Mouse (Mus musculus) midbrain, embryonic 16.5 days (tissue): ENCODE results near the gene Polr3c. TPM values are rescaled to one million over a fixed set of nuclear protein-coding genes. Genes with fewer than 3 reads are reported as not detected.

Experiments used
- ATAC-seq: fragments of 200-750 bp; cut with Nextera tagmentation; 2 replicates; pipeline ENCODE4 v1.8.0; 2017; ENCODE audit warnings: moderate TSS enrichment
- H3K27ac ChIP-seq: fragments of 300-500 bp; sonication (generic); 2 replicates; pipeline ENCODE4 v1.5.1; 2014; ENCODE audit warnings: mild to moderate bottlenecking, low read length, mixed read lengths
- H3K27me3 ChIP-seq: fragments of 300-500 bp; sonication (generic); 2 replicates; pipeline ENCODE4 v1.6.1; 2014; ENCODE audit warnings: low read depth, low read length, mixed read lengths; ENCODE audit not compliant: control insufficient read depth, insufficient read depth
- H3K36me3 ChIP-seq: fragments of 300-500 bp; sonication (generic); 2 replicates; pipeline ENCODE4 v1.6.1; 2014; ENCODE audit warnings: mild to moderate bottlenecking, low read length, moderate library complexity, mixed read lengths; ENCODE audit not compliant: control insufficient read depth, insufficient read depth
- H3K4me1 ChIP-seq: fragments of 300-500 bp; sonication (generic); 2 replicates; pipeline ENCODE4 v1.6.1; 2014; ENCODE audit warnings: mild to moderate bottlenecking, low read length, mixed read lengths; ENCODE audit not compliant: control insufficient read depth, insufficient read depth
- H3K4me2 ChIP-seq: fragments of 300-500 bp; sonication (generic); 2 replicates; pipeline ENCODE4 v1.6.1; 2014; ENCODE audit warnings: mild to moderate bottlenecking, low read length, mixed read lengths
- H3K4me3 ChIP-seq: fragments of 300-500 bp; sonication (generic); 2 replicates; pipeline ENCODE4 v1.5.1; 2014; ENCODE audit warnings: low read depth, mild to moderate bottlenecking, low read length, moderate library complexity, mixed read lengths
- H3K9ac ChIP-seq: fragments of 300-500 bp; sonication (generic); 2 replicates; pipeline ENCODE4 v1.6.1; 2014; ENCODE audit warnings: low read depth, low read length, mixed read lengths
- H3K9me3 ChIP-seq: fragments of 300-500 bp; sonication (generic); replicated peaks from 2 replicates; pipeline ENCODE4 v1.6.1; 2014; ENCODE audit warnings: mild to moderate bottlenecking, low read length, mixed read lengths; ENCODE audit not compliant: control insufficient read depth, poor library complexity, severe bottlenecking
- WGBS: fragments of 180-500 bp; shearing (Covaris S2); extraction: QIAGEN DNeasy Blood & Tissue Kit; methylation state at CpG from one replicate; pipeline ENCODE4 v1.1.7; 2014; 5-methylcytosine and 5-hydroxymethylcytosine counted together
- polyA plus RNA-seq: library from polyadenylated mRNA; unstranded; fragments of >200 nt; fragmentation: Nextera tagmentation; extraction: Ambion mirVana; gene quantifications from 2 replicates; pipeline ENCODE4 v1.2.1, GENCODE M21; 2015

Gene Polr3c
- polyA plus RNA-seq, 1 experiment from 2014 or later, result 33.3 TPM

GRCm38 (mm10) chr3:96701003-96701402 lies 26.4 kb downstream of the Polr3c start:
- ATAC-seq, result no peak
- Histone ChIP-seq H3K27me3 (no peaks in the 10 kb centered on the region), H3K4me1 (peaks cover 6% of the 10 kb centered on the region), H3K9me3 (no peaks in the 10 kb centered on the region), H3K4me2 (no peak overlapping the region), H3K9ac (no peak overlapping the region), H3K36me3 (peaks cover 6% of the 10 kb centered on the region), H3K4me3 (no peak overlapping the region), H3K27ac (no peak overlapping the region)
- 87% methylated on average over 4 of the region's 4 CpGs for WGBS

GRCm38 (mm10) chr3:96700376-96700775 lies 27.1 kb downstream of the Polr3c start:
- WGBS, result 51% methylated on average over 7 of the region's 7 CpGs
- Histone ChIP-seq H3K4me1 (peaks cover 9% of the 10 kb centered on the region), H3K27ac (no peak overlapping the region)

GRCm38 (mm10) chr3:96698993-96699690 lies 28.3 kb downstream of the Polr3c start:
- Histone ChIP-seq H3K27me3 (no peaks in the 10 kb centered on the region), H3K9ac (no peak overlapping the region), H3K4me2 (no peak overlapping the region), H3K4me1 (peaks cover 9% of the 10 kb centered on the region), H3K4me3 (no peak overlapping the region), H3K9me3 (no peaks in the 10 kb centered on the region), H3K27ac (no peak overlapping the region), H3K36me3 (peaks cover 2% of the 10 kb centered on the region; the same call in 1 of the 2 replicates)
- 52% methylated on average over 19 of the region's 19 CpGs for whole genome bisulfite sequencing
- no peak for ATAC-seq

More at GRCm38 (mm10) chr3:96700376-96700775, 27.1 kb downstream of the Polr3c start:
- no peak overlapping the region for H3K9ac ChIP-seq
- H3K36me3 ChIP-seq, result peaks cover 6% of the 10 kb centered on the region
- no peaks in the 10 kb centered on the region for H3K27me3 ChIP-seq
- H3K4me3 ChIP-seq, result no peak overlapping the region
- no peak for ATAC-seq
- H3K4me2 ChIP-seq, result no peak overlapping the region
- no peaks in the 10 kb centered on the region for H3K9me3 ChIP-seq

GRCm38 (mm10) chr3:96696766-96697732 lies 30.4 kb downstream of the Polr3c start:
- Histone ChIP-seq H3K27me3 (no peaks in the 10 kb centered on the region), H3K4me2 (peak overlapping the region; percentile 80), H3K27ac (peak overlapping the region; percentile 90), H3K4me1 (peaks cover 9% of the 10 kb centered on the region), H3K36me3 (no peaks in the 10 kb centered on the region; the same call in 1 of the 2 replicates), H3K9ac (peak overlapping the region; percentile 91), H3K9me3 (no peaks in the 10 kb centered on the region), H3K4me3 (peak overlapping the region; percentile 91)
- WGBS, result 0% methylated on average over 80 of the region's 85 CpGs
- peak; percentile 93 for ATAC-seq

GRCm38 (mm10) chr3:96696198-96696765 lies 31.1 kb downstream of the Polr3c start, which contains the start of gene Pias3:
TSS of gene Pias3 (plus strand) at chr3:96696384.
- Histone ChIP-seq H3K9me3 (no peaks in the 10 kb centered on the region), H3K27ac (peak within 1 kb of the TSS; percentile 90), H3K9ac (peak within 1 kb of the TSS; percentile 91), H3K36me3 (no peaks in the 10 kb centered on the region; the same call in 1 of the 2 replicates), H3K4me2 (peak within 1 kb of the TSS; percentile 80), H3K4me1 (peaks cover 9% of the 10 kb centered on the region), H3K27me3 (no peaks in the 10 kb centered on the region), H3K4me3 (peak within 1 kb of the TSS; percentile 91)
- WGBS, result under 1% methylated on average over 35 of the region's 35 CpGs
- ATAC-seq, result peak; percentile 54

GRCm38 (mm10) chr3:96693579-96693978 lies 33.8 kb downstream of the Polr3c start:
- Histone ChIP-seq H3K27ac (no peak overlapping the region), H3K27me3 (no peaks in the 10 kb centered on the region), H3K4me2 (no peak overlapping the region), H3K36me3 (no peaks in the 10 kb centered on the region), H3K4me1 (peaks cover 9% of the 10 kb centered on the region), H3K9me3 (no peaks in the 10 kb centered on the region), H3K4me3 (no peak overlapping the region), H3K9ac (no peak overlapping the region)
- 88% methylated on average over 1 of the region's 1 CpGs for WGBS
- no peak for ATAC-seq

- H3K27me3 ChIP-seq, result no peaks in the 10 kb centered on the region
- H3K4me3 ChIP-seq, result no peak overlapping the region
- H3K9ac ChIP-seq, result no peak overlapping the region
- no peaks in the 10 kb centered on the region for H3K36me3 ChIP-seq
- WGBS, result 11% methylated on average over 3 of the region's 3 CpGs
- H3K4me2 ChIP-seq, result no peak overlapping the region
- no peak for ATAC-seq
- H3K4me1 ChIP-seq, result peaks cover 4% of the 10 kb centered on the region; the same call in 1 of the 2 replicates
- H3K9me3 ChIP-seq, result no peaks in the 10 kb centered on the region
- H3K27ac ChIP-seq, result no peak overlapping the region
Observed at GRCm38 (mm10) chr3:96692506-96692905, 34.9 kb downstream of the Polr3c start.

GRCm38 (mm10) chr3:96690298-96690697 lies 37.1 kb downstream of the Polr3c start:
- no peak for ATAC-seq
- Histone ChIP-seq H3K27me3 (no peaks in the 10 kb centered on the region), H3K4me1 (no peaks in the 10 kb centered on the region), H3K9ac (no peak overlapping the region), H3K4me2 (no peak overlapping the region), H3K27ac (no peak overlapping the region), H3K9me3 (no peaks in the 10 kb centered on the region), H3K36me3 (no peaks in the 10 kb centered on the region), H3K4me3 (no peak overlapping the region)
- 39% methylated on average over 3 of the region's 3 CpGs for WGBS
